Mouse (Mus musculus): ENCODE results near the gene Cabin1. TPM values are rescaled to one million over a fixed set of nuclear protein-coding genes. Genes with fewer than 3 reads are reported as not detected.
A peak's percentile ranks its signal among the peaks of the same experiment; 100 is the strongest.

Gene Cabin1
- polyA plus RNA-seq, 1 experiment: 59.3 TPM

DNA sequence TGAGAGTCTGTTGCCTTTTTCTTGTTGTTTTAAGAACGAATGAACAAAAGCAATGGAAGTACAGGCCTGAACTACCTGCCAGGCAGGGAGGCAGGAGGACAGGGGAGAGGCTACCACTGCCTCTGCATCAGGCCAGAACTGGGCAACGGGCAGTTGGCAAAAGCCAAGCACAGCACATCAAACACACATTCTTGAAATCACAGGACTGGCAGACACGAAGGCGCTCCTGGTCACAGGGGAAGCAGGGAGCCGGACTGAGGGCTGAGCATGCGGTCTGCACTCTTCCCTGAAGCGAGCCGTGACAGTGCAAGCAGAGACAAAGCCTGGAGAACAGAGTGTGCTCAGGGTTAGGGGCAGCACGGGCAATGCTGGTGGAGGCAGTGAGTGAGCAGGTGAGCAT, 54.9 kb downstream of the Cabin1 start:
- H3K4me3 ChIP-seq (ENCODE audit: extremely low read depth, insufficient read depth, insufficient read length): no peak overlapping the region
- DNase-seq (ENCODE audit: low read depth in 1 of 2, low spot score in 2 of 2): no peak

DNA sequence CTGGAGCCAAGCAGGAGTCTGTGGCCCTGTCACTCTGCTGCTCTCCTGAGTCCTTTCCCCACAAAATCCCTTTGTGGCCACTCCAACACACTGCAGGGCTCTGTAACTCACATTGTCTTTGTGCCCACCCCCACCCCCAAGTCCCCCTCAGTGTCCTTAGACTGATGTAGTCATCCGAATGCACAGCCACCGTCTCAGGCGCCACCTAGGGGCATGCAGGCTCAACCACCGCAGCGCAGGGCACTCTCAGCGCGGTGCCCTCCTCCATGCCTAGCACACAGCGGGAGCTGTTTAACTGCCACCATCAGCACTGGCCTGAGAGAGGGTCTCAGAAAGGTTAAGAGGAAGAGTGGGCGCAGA, 55.5 kb downstream of the Cabin1 start:
- H3K4me3 ChIP-seq (ENCODE audit: extremely low read depth, insufficient read depth, insufficient read length): no peak overlapping the region
- 69% methylated on average over 9 of the region's 9 CpGs for WGBS
- no peaks in the 10 kb centered on the region for H3K27me3 ChIP-seq (ENCODE audit: control insufficient read depth, insufficient read depth, low read length)
- TF ChIP-seq CTCF (IDR thresholded peaks at IDR 0.05; ENCODE audit: extremely low read depth, insufficient read depth, insufficient read length, insufficient replicate concordance): peak; percentile 43; the same call in 1 of the 2 replicates
- TF ChIP-seq POLR2A (IDR thresholded peaks at IDR 0.05; ENCODE audit: low read depth, low read length): no peak
- peaks cover 14% of the 10 kb centered on the region for H3K36me3 ChIP-seq (ENCODE audit: control insufficient read depth, insufficient read depth, low read length)
- peaks cover 7% of the 10 kb centered on the region; the same call in 1 of the 2 replicates for H3K4me1 ChIP-seq (ENCODE audit: control insufficient read depth, insufficient read depth, insufficient read length)
- no peak overlapping the region for H3K27ac ChIP-seq (ENCODE audit: insufficient read depth, low read length)
- DNase-seq (ENCODE audit: low read depth in 1 of 2, low spot score in 2 of 2): no peak

More for the DNA sequence above, 54.9 kb downstream of the Cabin1 start:
- Histone ChIP-seq H3K27me3 (ENCODE audit: control insufficient read depth, insufficient read depth, low read length) (no peaks in the 10 kb centered on the region), H3K36me3 (ENCODE audit: control insufficient read depth, insufficient read depth, low read length) (peaks cover 14% of the 10 kb centered on the region), H3K27ac (ENCODE audit: insufficient read depth, low read length) (peak overlapping the region; percentile 43), H3K4me1 (ENCODE audit: control insufficient read depth, insufficient read depth, insufficient read length) (peaks cover 7% of the 10 kb centered on the region; the same call in 1 of the 2 replicates)
- TF ChIP-seq POLR2A (IDR thresholded peaks at IDR 0.05; ENCODE audit: low read depth, low read length) (no peak), CTCF (IDR thresholded peaks at IDR 0.05; ENCODE audit: extremely low read depth, insufficient read depth, insufficient read length, insufficient replicate concordance) (no peak)
- WGBS: 94% methylated on average over 9 of the region's 9 CpGs

DNA sequence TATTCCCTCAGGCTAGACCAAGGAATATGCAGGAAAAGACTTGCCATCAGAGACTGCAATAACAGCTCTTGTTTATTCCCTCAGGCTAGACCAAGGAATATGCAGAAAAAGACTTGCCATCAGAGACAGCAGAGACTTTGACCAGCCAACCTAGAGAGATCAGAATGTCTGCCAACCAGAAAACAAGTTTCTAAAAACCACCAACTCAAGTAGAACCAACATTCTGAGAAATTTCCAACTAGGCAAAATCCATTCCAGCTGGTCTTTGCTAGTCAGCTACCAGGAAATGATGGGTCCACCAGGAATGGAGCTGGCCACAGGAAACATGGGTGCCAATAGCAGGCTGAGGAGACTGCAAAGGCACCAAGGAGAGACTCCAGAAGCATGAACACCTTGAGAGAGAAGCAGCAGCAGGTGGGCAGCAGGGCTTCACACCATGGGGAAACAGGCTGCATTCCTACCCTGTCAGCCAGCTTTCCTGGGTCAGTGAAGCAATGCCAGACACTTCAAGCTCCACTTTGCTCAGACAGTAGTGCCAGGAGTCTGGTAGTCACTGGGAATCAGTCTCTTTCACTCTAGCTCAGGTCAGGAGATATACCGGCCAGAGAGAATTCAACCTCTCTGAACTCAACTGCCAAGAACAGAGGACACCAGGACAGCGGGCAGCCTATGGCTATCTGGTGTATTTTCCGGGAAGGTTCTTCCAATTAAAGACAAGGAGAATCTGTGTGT, 56.1 kb downstream of the Cabin1 start:
- TF ChIP-seq POLR2A (IDR thresholded peaks at IDR 0.05; ENCODE audit: low read depth, low read length) (no peak), CTCF (IDR thresholded peaks at IDR 0.05; ENCODE audit: extremely low read depth, insufficient read depth, insufficient read length, insufficient replicate concordance) (no peak)
- no peak for DNase-seq (ENCODE audit: low read depth in 1 of 2, low spot score in 2 of 2)
- H3K27me3 ChIP-seq (ENCODE audit: control insufficient read depth, insufficient read depth, low read length): no peaks in the 10 kb centered on the region
- 93% methylated on average over 3 of the region's 3 CpGs for WGBS
- no peak overlapping the region for H3K4me3 ChIP-seq (ENCODE audit: extremely low read depth, insufficient read depth, insufficient read length)
- H3K4me1 ChIP-seq (ENCODE audit: control insufficient read depth, insufficient read depth, insufficient read length): peaks cover 7% of the 10 kb centered on the region; the same call in 1 of the 2 replicates
- no peak overlapping the region for H3K27ac ChIP-seq (ENCODE audit: insufficient read depth, low read length)
- H3K36me3 ChIP-seq (ENCODE audit: control insufficient read depth, insufficient read depth, low read length): peaks cover 12% of the 10 kb centered on the region

DNA sequence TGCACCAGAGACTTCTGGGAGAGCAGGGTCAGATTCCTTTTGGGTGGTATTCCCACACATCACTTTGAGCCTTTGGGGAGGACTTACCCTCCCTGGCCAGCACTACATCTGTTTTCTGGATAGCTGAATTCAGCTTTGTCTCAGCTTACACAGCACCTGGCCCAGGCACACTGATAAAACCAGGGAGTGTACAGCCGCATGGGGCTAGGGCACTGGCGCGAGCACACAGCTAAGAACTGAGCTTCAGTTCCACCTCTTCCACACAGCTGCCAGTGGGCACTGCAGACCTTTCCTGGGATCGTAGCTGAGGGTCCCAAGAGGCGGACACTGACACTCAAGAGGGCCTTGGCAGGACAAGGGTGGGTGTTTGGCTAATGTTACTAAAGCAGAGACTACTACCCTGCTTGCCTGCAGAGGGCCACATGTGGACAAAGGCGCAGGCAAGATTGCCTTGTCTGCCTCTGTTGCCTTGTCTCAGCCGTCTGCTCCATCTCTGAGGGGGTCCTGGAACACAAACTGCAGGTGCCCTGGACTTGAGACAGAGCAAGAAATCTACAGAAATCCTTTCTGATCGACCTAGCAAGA, 57.4 kb downstream of the Cabin1 start:
- WGBS: 82% methylated on average over 8 of the region's 8 CpGs
- TF ChIP-seq CTCF (IDR thresholded peaks at IDR 0.05; ENCODE audit: extremely low read depth, insufficient read depth, insufficient read length, insufficient replicate concordance) (no peak), POLR2A (IDR thresholded peaks at IDR 0.05; ENCODE audit: low read depth, low read length) (no peak)
- no peak for DNase-seq (ENCODE audit: low read depth in 1 of 2, low spot score in 2 of 2)
- H3K27me3 ChIP-seq (ENCODE audit: control insufficient read depth, insufficient read depth, low read length): no peaks in the 10 kb centered on the region
- peaks cover 7% of the 10 kb centered on the region; the same call in 1 of the 2 replicates for H3K4me1 ChIP-seq (ENCODE audit: control insufficient read depth, insufficient read depth, insufficient read length)
- H3K4me3 ChIP-seq (ENCODE audit: extremely low read depth, insufficient read depth, insufficient read length): no peak overlapping the region
- H3K36me3 ChIP-seq (ENCODE audit: control insufficient read depth, insufficient read depth, low read length): peaks cover 9% of the 10 kb centered on the region
- peak overlapping the region; percentile 42; the same call in 1 of the 2 replicates for H3K27ac ChIP-seq (ENCODE audit: insufficient read depth, low read length)

DNA sequence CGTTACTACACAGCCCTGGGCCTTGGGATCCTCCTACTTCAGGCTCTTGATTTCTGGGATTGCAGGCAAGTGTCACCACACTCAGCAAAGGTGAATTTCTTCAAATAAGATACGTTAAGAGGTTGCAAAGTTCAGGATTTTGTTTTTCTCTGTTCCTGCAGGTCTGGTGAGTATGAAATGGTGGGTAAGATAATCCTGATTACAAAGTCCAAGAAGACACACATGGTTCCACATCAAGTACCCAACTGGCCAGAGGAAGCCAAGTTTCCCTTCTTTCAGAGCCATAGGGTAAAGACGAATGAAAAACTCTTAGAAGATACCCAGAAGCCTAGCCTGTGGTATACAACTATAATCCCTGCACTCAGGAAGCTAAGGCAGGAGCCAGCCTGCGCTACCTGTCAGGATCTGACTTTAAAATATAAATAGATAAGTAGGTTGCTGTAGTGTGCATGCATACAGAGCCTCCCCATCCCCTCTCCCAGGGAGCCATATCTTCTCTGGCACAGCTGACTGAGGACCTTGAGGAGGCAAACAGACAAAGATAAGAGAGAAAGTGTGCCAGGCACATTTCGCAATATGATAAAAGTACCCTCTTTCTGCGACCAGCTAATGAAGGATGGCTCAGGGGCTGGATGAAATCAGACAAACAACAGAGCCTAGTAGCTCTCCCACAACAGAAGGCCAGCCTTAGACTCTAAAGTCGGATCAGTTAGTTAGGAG, 58.3 kb downstream of the Cabin1 start:
- no peak overlapping the region for H3K4me3 ChIP-seq (ENCODE audit: extremely low read depth, insufficient read depth, insufficient read length)
- TF ChIP-seq POLR2A (IDR thresholded peaks at IDR 0.05; ENCODE audit: low read depth, low read length): no peak
- TF ChIP-seq CTCF (IDR thresholded peaks at IDR 0.05; ENCODE audit: extremely low read depth, insufficient read depth, insufficient read length, insufficient replicate concordance): no peak
- WGBS: 86% methylated on average over 7 of the region's 7 CpGs
- peaks cover 7% of the 10 kb centered on the region; the same call in 1 of the 2 replicates for H3K4me1 ChIP-seq (ENCODE audit: control insufficient read depth, insufficient read depth, insufficient read length)
- DNase-seq (ENCODE audit: low read depth in 1 of 2, low spot score in 2 of 2): no peak
- no peak overlapping the region for H3K27ac ChIP-seq (ENCODE audit: insufficient read depth, low read length)
- no peaks in the 10 kb centered on the region for H3K27me3 ChIP-seq (ENCODE audit: control insufficient read depth, insufficient read depth, low read length)
- peaks cover 8% of the 10 kb centered on the region for H3K36me3 ChIP-seq (ENCODE audit: control insufficient read depth, insufficient read depth, low read length)

DNA sequence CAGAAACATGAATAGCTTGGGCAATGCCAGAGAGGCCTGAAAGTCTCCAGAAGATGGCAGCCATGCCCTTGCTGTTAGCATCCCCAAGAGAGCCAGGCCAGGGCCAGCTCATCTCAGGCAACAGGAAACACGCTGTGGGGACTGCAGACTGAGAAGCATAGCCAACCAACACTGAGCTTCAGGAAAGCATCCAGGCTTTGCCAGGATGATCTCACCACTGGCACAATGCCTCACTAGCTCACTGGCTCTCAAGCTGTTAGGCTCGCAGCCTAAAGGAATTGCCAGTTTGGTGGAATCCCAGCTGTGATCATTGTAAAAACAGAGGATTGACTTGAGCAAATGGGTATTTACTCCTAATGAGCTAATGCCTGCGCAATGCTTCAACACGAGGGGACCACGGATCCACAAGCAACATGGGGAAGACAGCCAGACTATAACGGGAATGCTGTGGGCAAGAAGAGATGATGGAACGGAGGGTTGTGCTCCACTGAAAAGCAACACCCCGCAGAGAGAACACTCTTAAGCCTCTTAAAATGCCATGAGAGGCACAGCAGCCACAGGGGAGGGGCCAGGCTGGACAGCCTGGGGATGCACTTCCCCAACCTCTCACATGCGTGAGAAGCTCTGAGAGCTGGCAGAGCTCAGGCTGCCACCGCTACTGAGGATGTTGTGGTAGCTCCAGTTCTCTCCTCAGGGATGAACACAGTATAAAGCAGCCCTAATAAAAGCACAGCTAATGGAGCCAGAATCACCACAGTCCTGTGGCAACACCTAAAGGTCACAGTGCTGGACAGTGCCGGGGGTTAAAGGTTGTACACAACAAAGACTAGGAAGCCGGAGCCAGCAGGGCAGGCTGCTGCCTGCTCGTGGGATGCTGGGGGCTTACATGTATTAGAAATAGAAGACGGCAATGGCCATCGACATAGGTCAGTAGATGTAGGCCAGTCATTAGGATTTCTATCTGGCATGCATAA, 59.6 kb downstream of the Cabin1 start:
- Histone ChIP-seq H3K27ac (ENCODE audit: insufficient read depth, low read length) (no peak overlapping the region), H3K36me3 (ENCODE audit: control insufficient read depth, insufficient read depth, low read length) (peaks cover 10% of the 10 kb centered on the region), H3K4me3 (ENCODE audit: extremely low read depth, insufficient read depth, insufficient read length) (no peak overlapping the region), H3K27me3 (ENCODE audit: control insufficient read depth, insufficient read depth, low read length) (no peaks in the 10 kb centered on the region), H3K4me1 (ENCODE audit: control insufficient read depth, insufficient read depth, insufficient read length) (peaks cover 3% of the 10 kb centered on the region; the same call in 1 of the 2 replicates)
- DNase-seq (ENCODE audit: low read depth in 1 of 2, low spot score in 2 of 2): peak in 1 of 2 experiments; percentile 9
- WGBS: 90% methylated on average over 15 of the region's 15 CpGs
- no peak for TF ChIP-seq CTCF (IDR thresholded peaks at IDR 0.05; ENCODE audit: extremely low read depth, insufficient read depth, insufficient read length, insufficient replicate concordance)
- no peak for TF ChIP-seq POLR2A (IDR thresholded peaks at IDR 0.05; ENCODE audit: low read depth, low read length)

Measured in spleen, adult 2 months (tissue).